Mouse (Mus musculus): ENCODE results near the gene Fbxl19. TPM values are rescaled to one million over a fixed set of nuclear protein-coding genes. Genes with fewer than 3 reads are reported as not detected.

The Fbxl19 gene
- total RNA-seq, 2 experiments from 2014 or later = 1.2 to 2.0 TPM

GRCm38 (mm10) chr7:127761026-127761425 is 16.7 kb downstream of the Fbxl19 start:
- DNase-seq = peak; percentile 79
- TF ChIP-seq CTCF (IDR thresholded peaks at IDR 0.05) = no peak; the same call in none of the 2 replicates
- no peak overlapping the region for H3K4me3 ChIP-seq
- no peak overlapping the region for H3K27ac ChIP-seq
- intact Hi-C loops (cut with DNase I) = loop anchor here (1.0 kb wide), 1 partner anchor 86 kb away; no protein-coding TSS in a partner anchor

- no peak overlapping the region for H3K27ac ChIP-seq
- intact Hi-C loops (cut with DNase I) = no loop called here
- TF ChIP-seq CTCF (IDR thresholded peaks at IDR 0.05) = no peak
- H3K4me3 ChIP-seq = no peak overlapping the region
- no peak for DNase-seq
Observed at GRCm38 (mm10) chr7:127763642-127764041, 19.3 kb downstream of the Fbxl19 start.

- Histone ChIP-seq H3K4me3 (no peak overlapping the region), H3K27ac (no peak overlapping the region)
- intact Hi-C loops (cut with DNase I) = no loop called here
- no peak for DNase-seq
- no peak for TF ChIP-seq CTCF (IDR thresholded peaks at IDR 0.05)
Observed at GRCm38 (mm10) chr7:127765756-127766155, 21.4 kb downstream of the Fbxl19 start.

- Histone ChIP-seq H3K4me3 (no peak overlapping the region), H3K27ac (no peak overlapping the region)
- TF ChIP-seq CTCF (IDR thresholded peaks at IDR 0.05) = no peak
- no peak for DNase-seq
- intact Hi-C loops (cut with DNase I) = no loop called here
Observed at GRCm38 (mm10) chr7:127766851-127767609, 22.7 kb downstream of the Fbxl19 start.

GRCm38 (mm10) chr7:127767671-127768345 is 23.5 kb downstream of the Fbxl19 start:
- H3K27ac ChIP-seq = no peak overlapping the region
- H3K4me3 ChIP-seq = no peak overlapping the region
- no peak for DNase-seq
- no peak for TF ChIP-seq CTCF (IDR thresholded peaks at IDR 0.05)
- intact Hi-C loops (cut with DNase I) = no loop called here

GRCm38 (mm10) chr7:127768346-127768996 is 24.1 kb downstream of the Fbxl19 start:
- TF ChIP-seq CTCF (IDR thresholded peaks at IDR 0.05) = peak; percentile 12; the same call in 1 of the 2 replicates
- intact Hi-C loops (cut with DNase I) = no loop called here
- H3K4me3 ChIP-seq = peak overlapping the region; percentile 84
- peak overlapping the region; percentile 96; the same call in 1 of the 2 replicates for H3K27ac ChIP-seq
- no peak for DNase-seq

GRCm38 (mm10) chr7:127768997-127769593 is 24.8 kb downstream of the Fbxl19 start:
- no peak for TF ChIP-seq CTCF (IDR thresholded peaks at IDR 0.05)
- peak overlapping the region; percentile 96 for H3K27ac ChIP-seq
- intact Hi-C loops (cut with DNase I) = no loop called here
- peak; percentile 92 for DNase-seq
- H3K4me3 ChIP-seq = peak overlapping the region; percentile 84

- DNase-seq = peak; percentile 93
- peak within 1 kb of the TSS; percentile 96 for H3K27ac ChIP-seq
- peak within 1 kb of the TSS; percentile 84 for H3K4me3 ChIP-seq
- no peak for TF ChIP-seq CTCF (IDR thresholded peaks at IDR 0.05)
- intact Hi-C loops (cut with DNase I) = loop anchor here (10.0 kb wide), 1 partner anchor 435 kb away; the partner anchor contains the start of gene Cox6a2
Observed at GRCm38 (mm10) chr7:127769651-127770038, 25.3 kb downstream of the Fbxl19 start, which contains the start of gene Orai3. Gene Orai3 (plus strand): TSS chr7:127769815.

- H3K4me3 ChIP-seq = peak overlapping the region; percentile 84
- TF ChIP-seq CTCF (IDR thresholded peaks at IDR 0.05) = no peak
- DNase-seq = no peak
- H3K27ac ChIP-seq = peak overlapping the region; percentile 96
- intact Hi-C loops (cut with DNase I) = loop anchor here (10.0 kb wide), 1 partner anchor 435 kb away; the partner anchor contains the start of gene Cox6a2
Observed at GRCm38 (mm10) chr7:127770039-127770905, 25.9 kb downstream of the Fbxl19 start.

GRCm38 (mm10) chr7:127771262-127771661 is 26.9 kb downstream of the Fbxl19 start:
- Histone ChIP-seq H3K4me3 (no peak overlapping the region), H3K27ac (no peak overlapping the region)
- no peak for TF ChIP-seq CTCF (IDR thresholded peaks at IDR 0.05)
- intact Hi-C loops (cut with DNase I) = loop anchor here (10.0 kb wide), 1 partner anchor 434 kb away; the partner anchor contains the start of gene Cox6a2
- DNase-seq = no peak

- no peak for TF ChIP-seq CTCF (IDR thresholded peaks at IDR 0.05)
- DNase-seq = no peak
- Histone ChIP-seq H3K27ac (no peak overlapping the region), H3K4me3 (no peak overlapping the region)
- intact Hi-C loops (cut with DNase I) = loop anchor here (10.0 kb wide), 1 partner anchor 433 kb away; the partner anchor contains the start of gene Cox6a2
Observed at GRCm38 (mm10) chr7:127772080-127772479, 27.7 kb downstream of the Fbxl19 start.

Data from gastrocnemius, adult 2 months (tissue).